Mouse (Mus musculus) left cerebral cortex, postnatal 36 days (tissue): ENCODE data around the gene Cox15. TPM values are rescaled to one million over a fixed set of nuclear protein-coding genes. Genes with fewer than 3 reads are reported as not detected.

ENCODE experiments used
- DNase-seq, 2 experiments: peaks; one replicate each; pipeline ENCODE4 v3.0.0; 2021 to 2022; ENCODE audit warnings: low spot score in 2 of 2, mixed read lengths in 1 of 2
- intact Hi-C: fragments of 180-260 bp; cut with DNase I; formaldehyde crosslinking; loops from one replicate; pipeline ENCODE4 v1.15.1; 2025
- total RNA-seq, 2 experiments: library from RNA; stranded (reverse); gene quantifications; 2 replicates each; pipeline ENCODE4 v1.2.3; 2021

Cox15 gene
- total RNA-seq, 2 experiments from 2014 or later = 13.3 to 17.1 TPM

GRCm38 (mm10) chr19:43720061-43720460, 32.7 kb downstream of the Cox15 start:
- intact Hi-C loops = no loop called here
- DNase-seq = no peak

GRCm38 (mm10) chr19:43711971-43712370, 40.8 kb downstream of the Cox15 start:
- no peak for DNase-seq
- intact Hi-C loops = no loop called here

- intact Hi-C loops = no loop called here
- no peak for DNase-seq
These were observed 41.5 kb downstream of the Cox15 start for GRCm38 (mm10) chr19:43711159-43711916.

GRCm38 (mm10) chr19:43709317-43709716, 43.5 kb downstream of the Cox15 start:
- intact Hi-C loops = no loop called here
- no peak for DNase-seq

GRCm38 (mm10) chr19:43708206-43708605, 44.6 kb downstream of the Cox15 start:
- DNase-seq = no peak

GRCm38 (mm10) chr19:43704787-43705497, 47.9 kb downstream of the Cox15 start:
- DNase-seq = no peak
- intact Hi-C loops = no loop called here

More at GRCm38 (mm10) chr19:43708206-43708605, 44.6 kb downstream of the Cox15 start:
- intact Hi-C loops = no loop called here

GRCm38 (mm10) chr19:43704211-43704610, 48.6 kb downstream of the Cox15 start:
- no peak for DNase-seq
- intact Hi-C loops = no loop called here

GRCm38 (mm10) chr19:43699763-43700155, 53.0 kb downstream of the Cox15 start:
- intact Hi-C loops = no loop called here
- DNase-seq = peak; percentile 19 to 29

- peak; percentile 31 to 43 for DNase-seq
- intact Hi-C loops = no loop called here
These were observed 53.6 kb downstream of the Cox15 start for GRCm38 (mm10) chr19:43699021-43699762.

GRCm38 (mm10) chr19:43697666-43698370, 55.0 kb downstream of the Cox15 start:
- intact Hi-C loops = no loop called here
- no peak for DNase-seq

GRCm38 (mm10) chr19:43695514-43695964, 57.3 kb downstream of the Cox15 start:
- DNase-seq = no peak
- intact Hi-C loops = no loop called here

GRCm38 (mm10) chr19:43692815-43693214, 60.0 kb downstream of the Cox15 start:
- DNase-seq = no peak
- intact Hi-C loops = no loop called here

GRCm38 (mm10) chr19:43689419-43690246, 63.2 kb downstream of the Cox15 start, which contains the start of gene Entpd7:
Entpd7 (plus strand) TSS chr19:43689672.
- peak; percentile 98 for DNase-seq
- intact Hi-C loops = loop anchor here (2.0 to 5.0 kb wide), 2 partner anchors 15 to 63 kb away; partner anchors contain the start of genes Cox15, Cutc and Slc25a28

Other genes starting within 250 kb of the Cox15 start
- gene Got1, start 228.4 kb downstream of the Cox15 start, total RNA-seq = 100 to 1,000 TPM; 352 to 386 TPM
- gene Nkx2-3, start 140.7 kb downstream of the Cox15 start, total RNA-seq = not detected
- gene Slc25a28, start 78.1 kb downstream of the Cox15 start, total RNA-seq = 10 to 100 TPM; 39.2 to 39.9 TPM
- gene Entpd7, start 63.3 kb downstream of the Cox15 start, total RNA-seq = 10 to 100 TPM; 22.5 to 23.3 TPM
- 1 to 10 TPM; 5.7 to 5.9 TPM for gene Cutc, start within 50 bp of the Cox15 start, total RNA-seq
- gene Abcc2, start 29.2 kb upstream of the Cox15 start, total RNA-seq = not detected
- 10 to 100 TPM; 11.8 to 12.5 TPM for gene Dnmbp, start 187.2 kb upstream of the Cox15 start, total RNA-seq
- gene Cpn1, start 233.6 kb upstream of the Cox15 start, total RNA-seq = under 1 TPM; 0.17 to 0.48 TPM